Mouse (Mus musculus): ENCODE results near the gene Fam19a1. TPM values are rescaled to one million over a fixed set of nuclear protein-coding genes. Genes with fewer than 3 reads are reported as not detected.

The Fam19a1 gene
- polyA plus RNA-seq, 1 experiment = not detected

DNA sequence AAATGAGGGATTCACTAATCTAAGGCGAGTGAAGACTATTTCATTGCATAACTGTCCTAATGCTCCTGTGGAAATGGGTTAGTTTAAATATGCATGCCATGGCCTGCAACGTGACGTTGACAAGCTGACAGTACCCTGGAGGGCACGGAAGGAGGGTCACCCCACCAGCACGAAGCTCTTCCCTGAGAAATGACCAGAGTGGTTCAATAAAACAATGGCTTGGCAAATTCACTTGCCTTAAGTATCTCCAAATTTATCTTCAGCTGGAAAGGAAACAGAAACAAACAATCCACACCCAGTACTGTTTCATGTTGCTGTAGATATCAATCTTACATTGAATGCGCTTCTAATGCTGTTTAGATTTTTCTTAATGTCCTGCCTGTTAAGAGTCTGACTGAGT lies 316.4 kb downstream of the Fam19a1 start:
- 64% methylated on average over 6 of the region's 6 CpGs for whole genome bisulfite sequencing

DNA sequence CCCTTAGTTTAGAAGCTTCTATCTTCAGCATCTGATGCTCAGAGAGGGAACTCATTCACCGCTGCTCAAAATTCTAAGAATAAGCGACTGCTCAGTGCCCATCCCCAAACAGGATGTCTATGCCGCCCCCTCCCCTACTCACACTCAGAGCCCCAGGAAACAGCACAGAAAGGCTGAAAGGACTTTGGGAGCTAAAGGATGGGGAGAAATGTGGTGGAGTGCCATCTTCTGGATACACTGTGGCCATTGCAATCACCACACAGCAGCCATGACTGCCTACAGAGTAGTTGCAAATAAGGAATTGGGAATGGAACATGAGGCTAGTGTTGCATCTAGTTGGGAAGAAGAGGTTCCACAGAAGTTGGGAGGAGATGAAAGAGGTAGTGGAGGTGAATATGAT lies 319.4 kb downstream of the Fam19a1 start:
- Histone ChIP-seq H3K4me3 (replicated peaks; ENCODE audit: control insufficient read depth, low read depth, low read length) (no peak overlapping the region), H3K27ac (ENCODE audit: control insufficient read depth, insufficient read depth, low read depth, low read length, poor library complexity) (no peak overlapping the region), H3K4me1 (ENCODE audit: control insufficient read depth, insufficient read depth, low read length) (no peaks in the 10 kb centered on the region)
- WGBS = 13% methylated on average over 3 of the region's 3 CpGs
- TF ChIP-seq CTCF (IDR thresholded peaks at IDR 0.05; ENCODE audit: control insufficient read depth, insufficient read depth, low read length) = no peak
- TF ChIP-seq POLR2A (IDR thresholded peaks at IDR 0.05; ENCODE audit: borderline replicate concordance, control insufficient read depth, low read depth, low read length) = no peak

More for the DNA sequence above, 316.4 kb downstream of the Fam19a1 start:
- no peak overlapping the region for H3K4me3 ChIP-seq (replicated peaks; ENCODE audit: control insufficient read depth, low read depth, low read length)
- TF ChIP-seq CTCF (IDR thresholded peaks at IDR 0.05; ENCODE audit: control insufficient read depth, insufficient read depth, low read length) (no peak), POLR2A (IDR thresholded peaks at IDR 0.05; ENCODE audit: borderline replicate concordance, control insufficient read depth, low read depth, low read length) (no peak)
- no peak overlapping the region for H3K27ac ChIP-seq (ENCODE audit: control insufficient read depth, insufficient read depth, low read depth, low read length, poor library complexity)
- no peaks in the 10 kb centered on the region for H3K4me1 ChIP-seq (ENCODE audit: control insufficient read depth, insufficient read depth, low read length)

DNA sequence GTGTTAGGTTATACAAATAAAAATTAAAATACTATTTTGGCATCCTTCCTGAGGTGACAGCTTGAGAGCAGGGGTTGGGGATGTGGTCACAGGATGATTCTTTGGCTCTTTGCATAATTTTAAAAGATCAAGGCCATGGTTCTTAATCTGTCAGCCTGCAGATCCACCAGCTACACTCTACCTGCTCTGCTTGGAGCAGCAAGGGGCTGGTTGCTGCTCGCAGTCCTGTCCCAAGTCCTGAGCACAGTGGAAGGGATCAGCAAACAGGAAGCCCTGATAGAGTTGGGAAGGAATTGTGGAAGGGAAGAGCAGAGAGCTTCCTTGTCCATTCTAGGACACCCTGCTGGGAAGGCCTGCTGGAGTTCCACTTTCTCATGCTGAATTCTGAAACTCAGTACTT lies 320.9 kb downstream of the Fam19a1 start:
- Histone ChIP-seq H3K4me1 (ENCODE audit: control insufficient read depth, insufficient read depth, low read length) (no peaks in the 10 kb centered on the region), H3K27ac (ENCODE audit: control insufficient read depth, insufficient read depth, low read depth, low read length, poor library complexity) (no peak overlapping the region), H3K4me3 (replicated peaks; ENCODE audit: control insufficient read depth, low read depth, low read length) (no peak overlapping the region)
- no peak for TF ChIP-seq POLR2A (IDR thresholded peaks at IDR 0.05; ENCODE audit: borderline replicate concordance, control insufficient read depth, low read depth, low read length)
- TF ChIP-seq CTCF (IDR thresholded peaks at IDR 0.05; ENCODE audit: control insufficient read depth, insufficient read depth, low read length) = no peak
- 66% methylated on average over 1 of the region's 1 CpGs for WGBS

DNA sequence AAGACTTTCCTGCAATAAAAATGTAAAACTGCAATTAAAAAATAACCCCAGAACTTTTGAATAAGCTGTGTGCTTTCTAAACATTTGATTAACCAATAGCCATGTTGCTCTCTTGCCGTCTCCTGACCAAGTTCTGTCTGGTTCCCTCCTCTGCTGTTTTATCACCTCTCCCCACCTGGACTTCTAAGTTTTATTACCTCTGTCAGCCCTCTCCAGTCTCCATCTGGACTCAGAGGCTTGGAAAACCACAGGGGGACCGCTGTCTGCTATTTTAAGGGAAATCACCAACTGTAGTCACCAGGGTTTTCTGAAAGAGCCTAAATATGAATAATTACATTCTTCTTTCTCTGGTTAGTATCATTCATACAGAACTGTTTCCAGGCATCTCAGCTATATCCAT lies 322.6 kb downstream of the Fam19a1 start:
- no peak overlapping the region for H3K4me3 ChIP-seq (replicated peaks; ENCODE audit: control insufficient read depth, low read depth, low read length)
- H3K27ac ChIP-seq (ENCODE audit: control insufficient read depth, insufficient read depth, low read depth, low read length, poor library complexity) = no peak overlapping the region
- WGBS = 60% methylated on average over 2 of the region's 2 CpGs
- H3K4me1 ChIP-seq (ENCODE audit: control insufficient read depth, insufficient read depth, low read length) = no peaks in the 10 kb centered on the region
- TF ChIP-seq POLR2A (IDR thresholded peaks at IDR 0.05; ENCODE audit: borderline replicate concordance, control insufficient read depth, low read depth, low read length) = no peak
- TF ChIP-seq CTCF (IDR thresholded peaks at IDR 0.05; ENCODE audit: control insufficient read depth, insufficient read depth, low read length) = no peak

DNA sequence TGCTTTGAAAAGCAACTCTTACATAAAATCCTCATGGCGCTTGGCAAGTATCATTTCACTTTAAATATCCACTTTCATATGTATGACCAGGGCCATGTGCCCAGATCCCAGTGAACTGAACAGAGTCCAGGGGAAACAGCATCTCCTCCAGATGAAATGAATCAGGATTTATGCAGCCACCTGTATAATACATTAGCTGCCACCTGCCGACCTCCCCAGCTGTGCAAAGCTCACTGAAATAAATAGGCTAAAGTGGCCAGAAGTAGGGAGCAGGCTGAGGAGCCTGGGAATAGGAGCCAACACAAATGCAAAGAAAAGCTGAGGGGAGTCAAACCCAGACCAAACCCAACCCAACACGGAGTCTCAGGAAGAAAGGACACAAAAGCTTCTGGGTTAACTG lies 324.9 kb downstream of the Fam19a1 start:
- H3K27ac ChIP-seq (ENCODE audit: control insufficient read depth, insufficient read depth, low read depth, low read length, poor library complexity) = no peak overlapping the region
- TF ChIP-seq CTCF (IDR thresholded peaks at IDR 0.05; ENCODE audit: control insufficient read depth, insufficient read depth, low read length) (no peak), POLR2A (IDR thresholded peaks at IDR 0.05; ENCODE audit: borderline replicate concordance, control insufficient read depth, low read depth, low read length) (no peak)
- H3K4me1 ChIP-seq (ENCODE audit: control insufficient read depth, insufficient read depth, low read length) = no peaks in the 10 kb centered on the region
- no peak overlapping the region for H3K4me3 ChIP-seq (replicated peaks; ENCODE audit: control insufficient read depth, low read depth, low read length)
- WGBS = 68% methylated on average over 3 of the region's 3 CpGs

DNA sequence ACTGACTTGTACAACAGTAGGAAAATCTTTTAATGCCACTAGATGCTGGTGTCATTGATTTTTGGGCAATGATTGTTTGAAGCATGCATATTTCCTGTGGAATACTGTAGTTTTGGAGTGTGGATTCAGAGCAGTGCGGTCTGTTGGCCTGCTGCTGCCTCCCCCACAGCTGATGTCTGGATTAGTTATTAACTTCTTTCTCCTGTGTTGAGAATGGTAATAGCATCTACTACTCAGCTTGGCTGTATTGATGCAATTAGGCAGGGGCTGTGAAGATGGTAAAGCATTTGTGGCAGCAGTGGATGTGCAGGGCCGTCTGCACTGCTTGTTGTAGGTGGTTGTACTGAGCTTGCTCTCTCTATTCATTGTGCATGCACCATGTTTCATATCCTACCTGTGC lies 326.5 kb downstream of the Fam19a1 start:
- TF ChIP-seq POLR2A (IDR thresholded peaks at IDR 0.05; ENCODE audit: borderline replicate concordance, control insufficient read depth, low read depth, low read length) (no peak), CTCF (IDR thresholded peaks at IDR 0.05; ENCODE audit: control insufficient read depth, insufficient read depth, low read length) (no peak)

DNA sequence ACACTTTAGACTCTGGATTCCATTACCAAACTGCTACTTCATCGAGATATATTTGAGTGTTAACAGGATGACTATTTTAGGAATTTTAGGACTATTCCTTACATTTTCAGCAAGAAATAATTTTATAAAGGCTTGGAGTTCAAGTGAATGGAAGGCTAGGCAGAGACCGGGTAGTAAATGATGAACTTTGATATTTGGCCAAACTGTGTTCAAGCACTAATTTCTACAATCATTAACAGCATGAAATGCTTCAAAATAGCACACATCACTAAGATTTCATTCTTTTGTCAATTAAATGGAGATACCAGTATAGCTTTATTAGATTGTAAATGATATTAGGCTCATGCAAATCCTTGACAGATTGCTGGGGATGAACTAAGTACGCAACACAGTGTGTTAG lies 329.0 kb downstream of the Fam19a1 start:
- 79% methylated on average over 3 of the region's 3 CpGs for WGBS
- Histone ChIP-seq H3K4me3 (replicated peaks; ENCODE audit: control insufficient read depth, low read depth, low read length) (no peak overlapping the region), H3K4me1 (ENCODE audit: control insufficient read depth, insufficient read depth, low read length) (no peaks in the 10 kb centered on the region), H3K27ac (ENCODE audit: control insufficient read depth, insufficient read depth, low read depth, low read length, poor library complexity) (no peak overlapping the region)
- TF ChIP-seq CTCF (IDR thresholded peaks at IDR 0.05; ENCODE audit: control insufficient read depth, insufficient read depth, low read length) (no peak), POLR2A (IDR thresholded peaks at IDR 0.05; ENCODE audit: borderline replicate concordance, control insufficient read depth, low read depth, low read length) (no peak)

More for the DNA sequence above, 326.5 kb downstream of the Fam19a1 start:
- WGBS = 72% methylated on average over 2 of the region's 2 CpGs
- Histone ChIP-seq H3K27ac (ENCODE audit: control insufficient read depth, insufficient read depth, low read depth, low read length, poor library complexity) (no peak overlapping the region), H3K4me1 (ENCODE audit: control insufficient read depth, insufficient read depth, low read length) (no peaks in the 10 kb centered on the region), H3K4me3 (replicated peaks; ENCODE audit: control insufficient read depth, low read depth, low read length) (no peak overlapping the region)

DNA sequence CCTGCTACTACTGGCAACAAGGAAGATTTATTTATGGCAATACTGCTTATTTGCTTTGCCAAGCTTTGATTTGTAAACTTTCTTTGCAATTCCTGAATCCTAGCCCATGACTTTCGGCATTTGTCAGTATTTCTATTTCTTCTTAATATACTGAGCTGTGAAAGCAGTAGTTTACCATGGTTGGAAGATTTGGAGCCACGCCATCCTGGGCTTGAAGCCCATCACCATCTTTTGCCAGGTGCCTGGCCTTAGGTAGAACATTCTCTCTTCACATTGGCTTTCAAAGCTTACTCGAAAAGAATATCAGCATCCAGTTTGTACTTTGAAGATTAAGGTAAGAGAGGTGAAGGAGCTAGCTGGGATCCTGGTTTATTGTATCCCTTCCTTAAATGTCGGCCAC lies 334.5 kb downstream of the Fam19a1 start:
- no peak overlapping the region for H3K27ac ChIP-seq (ENCODE audit: control insufficient read depth, insufficient read depth, low read depth, low read length, poor library complexity)
- no peak overlapping the region for H3K4me3 ChIP-seq (replicated peaks; ENCODE audit: control insufficient read depth, low read depth, low read length)
- WGBS = 77% methylated on average over 4 of the region's 4 CpGs
- no peak for TF ChIP-seq POLR2A (IDR thresholded peaks at IDR 0.05; ENCODE audit: borderline replicate concordance, control insufficient read depth, low read depth, low read length)
- TF ChIP-seq CTCF (IDR thresholded peaks at IDR 0.05; ENCODE audit: control insufficient read depth, insufficient read depth, low read length) = no peak
- no peaks in the 10 kb centered on the region for H3K4me1 ChIP-seq (ENCODE audit: control insufficient read depth, insufficient read depth, low read length)

DNA sequence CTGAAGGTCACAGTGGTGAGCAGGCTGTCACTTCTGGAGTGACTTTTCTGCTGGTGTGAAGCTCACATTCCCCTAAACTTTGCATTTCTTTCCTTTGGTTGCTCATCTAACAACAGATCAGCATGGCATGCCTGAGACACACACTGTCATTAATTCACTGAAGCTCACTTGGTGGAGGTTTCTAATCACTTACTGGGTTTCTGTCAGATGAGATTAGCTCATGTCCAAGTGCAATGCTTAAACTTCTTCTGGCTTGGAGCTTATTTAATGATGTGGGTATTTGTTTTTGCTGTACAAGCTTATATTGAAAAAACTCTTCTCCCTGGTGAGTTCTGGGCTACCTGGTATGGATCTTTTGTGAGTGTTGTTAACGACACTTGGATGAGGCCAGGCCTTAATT lies 343.3 kb downstream of the Fam19a1 start:
- WGBS = 69% methylated on average over 1 of the region's 1 CpGs
- no peak for TF ChIP-seq POLR2A (IDR thresholded peaks at IDR 0.05; ENCODE audit: borderline replicate concordance, control insufficient read depth, low read depth, low read length)
- no peak for TF ChIP-seq CTCF (IDR thresholded peaks at IDR 0.05; ENCODE audit: control insufficient read depth, insufficient read depth, low read length)

More for the DNA sequence above, 343.3 kb downstream of the Fam19a1 start:
- no peak overlapping the region for H3K4me3 ChIP-seq (replicated peaks; ENCODE audit: control insufficient read depth, low read depth, low read length)
- H3K27ac ChIP-seq (ENCODE audit: control insufficient read depth, insufficient read depth, low read depth, low read length, poor library complexity) = no peak overlapping the region
- no peaks in the 10 kb centered on the region for H3K4me1 ChIP-seq (ENCODE audit: control insufficient read depth, insufficient read depth, low read length)

All from bone marrow, adult 2 months (tissue).